Mouse (Mus musculus): Measurements from ENCODE around the gene Fhit.
A peak's percentile ranks its signal among the peaks of the same experiment; 100 is the strongest.

The Fhit gene

GRCm38 (mm10) chr14:10096236-10096635, 1065.6 kb downstream of the Fhit start:
- no peak for DNase-seq

GRCm38 (mm10) chr14:10079062-10079461, 1082.8 kb downstream of the Fhit start:
- no peak for DNase-seq

- DNase-seq = no peak
Measured at GRCm38 (mm10) chr14:10049947-10050346, 1111.9 kb downstream of the Fhit start.

- no peak for DNase-seq
Measured at GRCm38 (mm10) chr14:10047123-10047783, 1114.6 kb downstream of the Fhit start.

- DNase-seq = no peak
Measured at GRCm38 (mm10) chr14:10046336-10047122, 1115.3 kb downstream of the Fhit start.

- DNase-seq = no peak
Measured at GRCm38 (mm10) chr14:10038021-10038420, 1123.8 kb downstream of the Fhit start.

- no peak for DNase-seq
Measured at GRCm38 (mm10) chr14:10036685-10037215, 1125.1 kb downstream of the Fhit start.

- DNase-seq = no peak
Measured at GRCm38 (mm10) chr14:10035682-10036081, 1126.2 kb downstream of the Fhit start.

GRCm38 (mm10) chr14:10035270-10035669, 1126.6 kb downstream of the Fhit start:
- no peak for DNase-seq

GRCm38 (mm10) chr14:10023382-10023781, 1138.5 kb downstream of the Fhit start:
- DNase-seq = no peak

- no peak for DNase-seq
Measured at GRCm38 (mm10) chr14:10022304-10022703, 1139.5 kb downstream of the Fhit start.

GRCm38 (mm10) chr14:10020400-10021140, 1141.3 kb downstream of the Fhit start:
- DNase-seq = no peak

- no peak for DNase-seq
Measured at GRCm38 (mm10) chr14:10013817-10014266, 1148.0 kb downstream of the Fhit start.

GRCm38 (mm10) chr14:10013003-10013816, 1148.6 kb downstream of the Fhit start:
- no peak for DNase-seq

GRCm38 (mm10) chr14:10006278-10006677, 1155.6 kb downstream of the Fhit start:
- DNase-seq = no peak

GRCm38 (mm10) chr14:10003847-10004246, 1158.0 kb downstream of the Fhit start:
- DNase-seq = no peak

- no peak for DNase-seq
Measured at GRCm38 (mm10) chr14:9990677-9991076, 1171.2 kb downstream of the Fhit start.

- DNase-seq = peak; percentile 3
Measured at GRCm38 (mm10) chr14:9976934-9977510, 1184.8 kb downstream of the Fhit start.

- no peak for DNase-seq
Measured at GRCm38 (mm10) chr14:9974402-9974801, 1187.4 kb downstream of the Fhit start.

- DNase-seq = no peak
Measured at GRCm38 (mm10) chr14:9963853-9964252, 1198.0 kb downstream of the Fhit start.

GRCm38 (mm10) chr14:9960396-9960795, 1201.4 kb downstream of the Fhit start:
- no peak for DNase-seq

- DNase-seq = peak; percentile 4
Measured at GRCm38 (mm10) chr14:9899494-9899893, 1262.3 kb downstream of the Fhit start.
